Mouse (Mus musculus) gonadal fat pad, adult 2 months (tissue): ENCODE measurements around the gene Tbc1d1. TPM values are rescaled to one million over a fixed set of nuclear protein-coding genes. Genes with fewer than 3 reads are reported as not detected.

ENCODE experiments used
- DNase-seq: peaks from one replicate; pipeline ENCODE4 v3.0.0-alpha.2; 2012; ENCODE audit warnings: low read depth
- polyA plus RNA-seq: library from polyadenylated mRNA; depleted of rRNA; stranded (reverse); fragments of >200 nt; gene quantifications from 2 replicates; pipeline ENCODE4 v1.2.3, GENCODE M21; 2012; rRNA removed

The Tbc1d1 gene
- 31.9 and 43.1 TPM in 2 replicates for polyA plus RNA-seq

GRCm38 (mm10) chr5:64155861-64156550, at the start of gene Tbc1d1:
Gene Tbc1d1 (plus strand): TSS chr5:64156305.
- DNase-seq: no peak

- DNase-seq: no peak
These were observed 48.4 kb upstream of the Tbc1d1 start for GRCm38 (mm10) chr5:64107596-64108289.

- DNase-seq: no peak
These were observed 46.9 kb upstream of the Tbc1d1 start for GRCm38 (mm10) chr5:64109217-64109616.

DNA sequence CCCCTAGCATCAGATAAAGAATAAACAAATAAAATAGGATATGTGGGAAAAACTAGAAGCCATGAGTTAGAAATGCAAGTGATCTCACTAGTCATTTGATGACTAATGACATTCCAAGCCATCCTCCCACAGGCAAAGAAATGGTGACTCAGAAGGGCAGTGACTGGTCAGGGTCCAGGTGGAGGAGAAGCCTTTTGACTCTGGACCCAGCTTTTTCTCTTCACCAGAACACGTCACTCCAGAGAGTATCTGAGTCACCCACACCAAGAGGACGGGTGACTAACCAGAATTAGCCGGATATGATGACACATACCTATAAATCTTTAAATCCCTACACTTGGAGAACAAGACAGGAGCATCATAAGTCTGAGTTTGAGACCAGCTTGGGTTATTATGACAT, 43.7 kb upstream of the Tbc1d1 start:
- DNase-seq: no peak

- no peak for DNase-seq
These were observed 41.9 kb upstream of the Tbc1d1 start for GRCm38 (mm10) chr5:64114210-64114609.

- DNase-seq: no peak
These were observed 38.9 kb upstream of the Tbc1d1 start for GRCm38 (mm10) chr5:64117191-64117590.

GRCm38 (mm10) chr5:64125783-64126182, 30.3 kb upstream of the Tbc1d1 start:
- DNase-seq: no peak

- no peak for DNase-seq
These were observed 24.6 kb upstream of the Tbc1d1 start for GRCm38 (mm10) chr5:64131550-64131949.

GRCm38 (mm10) chr5:64133901-64134300, 22.2 kb upstream of the Tbc1d1 start:
- no peak for DNase-seq

DNA sequence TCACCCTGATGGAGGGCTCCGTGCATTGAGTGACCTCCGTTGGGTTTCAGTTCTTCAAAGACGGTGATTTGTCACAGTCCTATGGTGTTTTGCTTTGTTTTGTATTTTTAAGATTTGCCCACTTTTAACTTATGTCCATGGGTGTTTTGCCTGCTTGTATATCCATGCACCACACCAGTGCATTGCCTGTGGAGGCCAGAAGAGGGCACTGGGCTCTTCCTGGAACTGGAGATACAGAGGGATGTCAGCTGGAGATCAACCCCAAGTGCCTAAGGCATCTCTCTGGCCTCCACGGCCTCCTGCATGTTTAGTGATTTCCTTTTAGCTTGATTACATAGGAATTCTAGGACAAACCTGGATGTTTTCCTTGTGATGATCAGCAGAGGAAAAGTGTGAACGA, 19.8 kb upstream of the Tbc1d1 start:
- DNase-seq: no peak

DNA sequence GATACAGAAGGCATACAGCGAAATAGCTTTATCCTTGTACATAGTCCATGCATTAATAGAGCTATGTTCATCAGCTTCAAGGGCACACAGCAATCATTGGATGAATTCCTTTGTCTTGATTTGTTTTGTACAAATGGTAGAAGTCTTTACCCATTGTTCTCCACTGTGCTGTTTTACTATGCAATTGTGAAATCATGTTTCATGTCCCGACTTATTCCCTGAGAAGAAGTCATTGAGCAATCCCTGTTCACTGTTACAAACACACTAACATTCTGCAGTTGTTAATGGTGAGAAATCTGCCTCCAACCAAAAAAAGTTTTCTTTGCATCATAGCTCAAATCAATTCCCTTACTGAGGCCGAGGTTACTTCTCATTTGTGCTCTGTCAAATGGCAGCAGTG, 15.9 kb upstream of the Tbc1d1 start:
- DNase-seq: peak; percentile 83

DNA sequence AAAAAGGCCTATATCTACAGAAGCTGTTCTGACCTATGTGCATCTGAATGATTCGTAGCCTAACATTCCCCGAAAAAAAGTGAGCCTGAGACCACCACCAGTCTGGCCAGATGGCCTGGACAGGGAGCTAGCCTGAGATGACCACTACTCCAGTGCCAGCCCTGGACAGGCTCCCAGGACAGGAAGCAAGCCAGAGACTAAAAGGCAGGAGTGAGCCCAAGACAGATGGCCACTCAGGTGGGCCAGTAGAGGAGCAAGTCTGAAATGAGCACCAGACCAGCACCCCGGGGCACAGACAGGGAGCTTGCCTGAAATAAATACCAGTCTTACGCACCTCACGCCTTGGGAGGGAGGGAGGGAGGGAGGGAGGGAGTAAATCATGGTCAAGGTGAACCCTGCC, 11.8 kb upstream of the Tbc1d1 start:
- DNase-seq: no peak

- no peak for DNase-seq
These were observed 9.6 kb upstream of the Tbc1d1 start for GRCm38 (mm10) chr5:64146384-64147005.

- DNase-seq: no peak
These were observed 6.6 kb upstream of the Tbc1d1 start for GRCm38 (mm10) chr5:64149184-64150127.

DNA sequence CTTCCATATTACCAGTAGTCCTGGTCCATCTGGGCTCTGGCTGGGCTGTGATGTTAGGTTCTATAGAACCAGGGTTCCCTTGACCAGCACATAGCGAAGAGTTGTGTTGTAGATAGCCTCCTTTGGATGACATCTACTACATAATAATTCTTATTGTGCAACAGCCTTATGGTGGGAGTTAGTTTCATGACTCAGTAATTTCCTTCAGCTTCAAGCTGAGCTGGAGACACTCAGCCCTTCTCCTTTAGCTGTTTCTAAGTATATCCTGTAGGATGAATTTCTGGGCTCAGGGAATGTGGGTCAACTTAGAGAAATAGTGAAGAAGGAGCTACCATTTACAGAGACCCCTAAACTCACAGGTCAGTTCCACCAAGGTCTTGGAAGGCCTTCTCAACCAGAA, 2.8 kb upstream of the Tbc1d1 start:
- DNase-seq: no peak

DNA sequence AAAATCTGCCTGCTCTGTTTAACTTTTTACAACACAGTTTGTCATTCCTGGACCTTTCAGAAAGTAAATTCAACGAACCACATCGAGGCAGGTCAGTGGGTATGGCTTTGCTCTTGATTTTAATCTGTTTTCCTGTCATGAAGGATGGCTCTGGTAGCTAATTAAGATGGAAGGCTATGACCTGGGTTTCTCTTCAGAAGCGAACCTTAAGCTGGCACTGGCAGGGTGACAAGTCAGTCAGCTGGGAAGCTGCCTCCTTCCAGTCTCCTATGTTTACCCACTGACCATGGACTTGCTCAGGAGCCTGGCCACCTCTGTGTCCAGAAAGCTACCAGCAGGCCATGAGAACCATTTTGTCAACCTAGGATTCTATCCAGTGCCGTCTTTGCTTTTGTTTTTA, 474 bp downstream of the Tbc1d1 start:
- no peak for DNase-seq

- no peak for DNase-seq
These were observed 1.8 kb downstream of the Tbc1d1 start for GRCm38 (mm10) chr5:64157926-64158325.

DNA sequence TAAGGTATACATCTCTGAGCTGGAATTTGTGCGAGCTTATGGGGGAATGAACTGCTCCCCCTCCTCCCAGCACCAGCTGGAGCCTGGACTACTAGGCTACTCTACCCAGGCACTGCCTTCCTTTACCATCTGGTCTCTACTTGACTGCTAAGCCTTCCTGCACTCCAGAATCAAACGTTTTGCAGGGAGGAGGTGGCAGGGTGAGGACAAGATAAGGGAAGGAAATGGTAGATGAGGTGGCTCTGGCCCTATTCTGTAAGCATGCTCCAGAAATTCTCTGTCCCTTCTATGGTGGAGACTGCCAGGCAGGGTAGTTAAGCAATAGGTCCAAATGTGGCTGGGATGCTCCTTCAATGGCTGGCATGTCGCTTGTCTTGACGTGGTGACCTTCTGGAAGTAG, 2.4 kb downstream of the Tbc1d1 start:
- no peak for DNase-seq

GRCm38 (mm10) chr5:64159065-64159780, 3.1 kb downstream of the Tbc1d1 start:
- no peak for DNase-seq

DNA sequence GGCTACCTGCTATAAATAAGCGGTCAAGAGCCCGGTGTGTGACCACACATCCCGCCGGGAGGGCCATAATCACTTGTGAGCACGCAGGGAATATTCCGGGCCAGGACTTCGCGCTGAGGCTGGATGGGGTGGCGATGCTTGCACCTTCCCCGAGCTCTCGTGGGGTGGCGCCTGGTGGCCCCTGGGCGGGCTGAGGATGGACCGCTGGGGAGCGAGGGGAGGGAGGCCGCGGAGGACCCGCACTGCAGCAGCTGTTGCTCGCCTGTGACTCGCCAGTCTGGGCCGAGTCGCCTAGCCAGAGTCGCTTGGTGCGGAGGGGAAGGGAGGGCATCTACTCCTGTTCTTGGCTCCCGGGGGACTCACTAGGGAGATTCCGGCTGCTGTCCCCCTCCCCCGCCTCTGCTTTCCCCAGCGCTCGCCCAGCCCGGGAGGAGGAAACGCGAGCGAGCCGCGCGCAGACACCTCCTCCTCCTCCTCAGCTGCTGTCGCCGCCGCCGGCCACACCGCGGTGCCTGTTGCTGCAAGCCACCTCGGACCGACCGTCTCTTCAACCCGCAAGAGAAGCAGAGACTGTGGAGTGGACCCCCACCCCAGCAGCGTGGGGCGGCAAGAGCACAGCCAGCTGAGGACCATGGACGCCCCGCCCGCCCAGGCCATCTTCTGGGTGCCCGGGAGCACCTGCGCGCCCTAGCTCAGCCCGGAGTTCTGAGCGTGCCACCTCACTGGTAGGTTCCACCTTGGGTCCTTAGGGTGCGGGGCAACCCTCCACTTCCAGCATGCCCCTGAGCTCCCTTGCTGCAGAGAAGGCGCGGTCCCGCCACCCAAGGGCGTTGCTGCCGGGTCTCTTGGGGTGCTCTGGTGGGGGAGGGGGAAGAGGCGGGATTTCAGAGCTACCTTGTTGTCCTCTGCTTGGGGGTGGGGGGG, 3.9 kb downstream of the Tbc1d1 start:
- DNase-seq: no peak
